In genomic region chr13:70734640-70735039, GRCm38 (mm10) we compare ENCODE assay signal across 24 mouse cellular contexts.
DNase-seq lines count a peak whose midpoint lies in the region; ATAC-seq and TF ChIP-seq lines count a peak whose summit lies in the region.
"Had no signal": no experiment of that assay in that cellular context is flagged by ENCODE, and none has a peak within 500 bp of the region (broad histone marks: within the 10 kb centered on the region; RNA-seq: fewer than 3 reads in every experiment).

No protein-coding gene starts in this region.

- 39% methylated on average over 5 of the region's 5 CpGs for WGBS in intestine, embryonic 14.5 days
- WGBS in intestine, postnatal 0 days, result 66% methylated on average over 5 of the region's 5 CpGs
- WGBS in intestine, embryonic 15.5 days, result 45% methylated on average over 5 of the region's 5 CpGs

- H3K36me3 ChIP-seq in intestine, embryonic 14.5 days (ENCODE audit: control insufficient read depth, insufficient read depth, low read length), result no peaks in the 10 kb centered on the region
- H3K36me3 ChIP-seq in intestine, postnatal 0 days (ENCODE audit: control insufficient read depth, insufficient read depth), result no peaks in the 10 kb centered on the region
- no peaks in the 10 kb centered on the region for H3K36me3 ChIP-seq in intestine, embryonic 15.5 days
- H3K36me3 ChIP-seq: embryonic facial prominence, embryonic 12.5 days; forebrain, embryonic 12.5 days; G1E; heart, embryonic 10.5 days had no signal

- no peak for DNase-seq in intestine, embryonic 14.5 days (ENCODE audit: low spot score)
- DNase-seq in 3T3-L1 (ENCODE audit: low read depth, low spot score) (peak; percentile 85), NIH3T3 (ENCODE audit: low read depth) (peak; percentile 62)
- DNase-seq in embryo, embryonic 9.5 days (ENCODE audit: extremely low spot score), result no peak
- DNase-seq in cerebellum, adult 8-10 months, result no peak
- DNase-seq: adrenal gland, postnatal 10 days; B cell, adult 2 months; cerebellum, adult 2 months; cerebellum, postnatal 14 days; embryo, embryonic 11 days; forebrain, postnatal 0 days; heart, adult 18-20 months; heart, postnatal 10 days; heart, postnatal 4 days had no signal

- peak overlapping the region; percentile 72 for H3K27ac ChIP-seq in intestine, embryonic 14.5 days (ENCODE audit: low read depth)
- no peak overlapping the region for H3K27ac ChIP-seq in intestine, postnatal 0 days (ENCODE audit: low read depth, low read length)
- H3K27ac ChIP-seq in intestine, embryonic 15.5 days, result peak overlapping the region; percentile 54
- H3K27ac ChIP-seq: embryonic facial prominence, embryonic 12.5 days; forebrain, embryonic 12.5 days; heart, embryonic 10.5 days; hindbrain, embryonic 14.5 days had no signal

- H3K27me3 ChIP-seq in intestine, embryonic 14.5 days (replicated peaks; ENCODE audit: control insufficient read depth, insufficient read depth, low read length), result no peaks in the 10 kb centered on the region
- no peaks in the 10 kb centered on the region for H3K27me3 ChIP-seq in intestine, postnatal 0 days (replicated peaks; ENCODE audit: control insufficient read depth, insufficient read depth, low read length)
- no peaks in the 10 kb centered on the region for H3K27me3 ChIP-seq in intestine, embryonic 15.5 days (replicated peaks)
- H3K27me3 ChIP-seq: embryonic facial prominence, embryonic 12.5 days; forebrain, embryonic 12.5 days had no signal

- H3K9ac ChIP-seq in intestine, embryonic 14.5 days (ENCODE audit: low read length), result no peak overlapping the region
- no peak overlapping the region for H3K9ac ChIP-seq in intestine, postnatal 0 days (ENCODE audit: low read depth, low read length)
- H3K9ac ChIP-seq in intestine, embryonic 15.5 days, result no peak overlapping the region
- H3K9ac ChIP-seq: embryonic facial prominence, embryonic 12.5 days; forebrain, embryonic 12.5 days; forebrain, postnatal 0 days; hindbrain, embryonic 14.5 days had no signal

- no peak overlapping the region for H3K4me3 ChIP-seq in intestine, embryonic 14.5 days (ENCODE audit: low read depth, low read length)
- no peak overlapping the region for H3K4me3 ChIP-seq in intestine, postnatal 0 days (ENCODE audit: low read depth, low read length)
- no peak overlapping the region for H3K4me3 ChIP-seq in intestine, embryonic 15.5 days (replicated peaks)
- H3K4me3 ChIP-seq: embryonic facial prominence, embryonic 12.5 days; forebrain, embryonic 12.5 days; heart, embryonic 10.5 days had no signal

- no peak for TF ChIP-seq CTCF in intestine, postnatal 0 days (IDR thresholded peaks at IDR 0.05; ENCODE audit: low read depth)

- H3K9me3 ChIP-seq in intestine, embryonic 14.5 days (ENCODE audit: control insufficient read depth, low read length), result no peaks in the 10 kb centered on the region
- no peaks in the 10 kb centered on the region for H3K9me3 ChIP-seq in intestine, postnatal 0 days (ENCODE audit: control insufficient read depth)
- H3K9me3 ChIP-seq in intestine, embryonic 15.5 days, result no peaks in the 10 kb centered on the region
- H3K9me3 ChIP-seq: embryonic facial prominence, embryonic 12.5 days; forebrain, embryonic 12.5 days; heart, embryonic 10.5 days had no signal

- H3K4me1 ChIP-seq in intestine, embryonic 14.5 days (replicated peaks; ENCODE audit: control insufficient read depth, insufficient read depth, low read length), result peaks cover 31% of the 10 kb centered on the region; the same call in 1 of the 2 replicates
- no peaks in the 10 kb centered on the region for H3K4me1 ChIP-seq in intestine, postnatal 0 days (replicated peaks; ENCODE audit: control insufficient read depth, insufficient read depth, low read length)
- H3K4me1 ChIP-seq in intestine, embryonic 15.5 days (replicated peaks), result peaks cover 10% of the 10 kb centered on the region

- H3K4me2 ChIP-seq in intestine, embryonic 14.5 days (ENCODE audit: low read length), result no peak overlapping the region
- H3K4me2 ChIP-seq in intestine, postnatal 0 days (replicated peaks; ENCODE audit: low read depth), result no peak overlapping the region
- H3K4me2 ChIP-seq in intestine, embryonic 15.5 days (replicated peaks), result no peak overlapping the region
- H3K4me2 ChIP-seq: embryonic facial prominence, embryonic 12.5 days; forebrain, embryonic 12.5 days; hindbrain, embryonic 14.5 days had no signal

- 0 out of 2 replicates have a peak, but pooled peaks have one; percentile 10 for ATAC-seq in intestine, embryonic 14.5 days (replicated peaks; ENCODE audit: low FRiP score, low TSS enrichment, low read depth)
- ATAC-seq in intestine, postnatal 0 days, result no peak
- ATAC-seq in intestine, embryonic 15.5 days, result peak; percentile 35; the same call in 1 of the 2 replicates
- no peak for ATAC-seq in megakaryocyte, adult 5-6 weeks (ENCODE audit: poor library complexity, severe bottlenecking)
- ATAC-seq: CD4-positive, CD25-positive, alpha-beta regulatory T cell, adult 4 months; forebrain, postnatal 0 days; inflammation-experienced regulatory T-cells, adult 6 months had no signal

Comparison
In these comparisons a context has a peak if more than half of its experiments do, and no peak if none do; other contexts are left out.
1. ATAC-seq: peak in intestine, embryonic 14.5 days (single experiment) and intestine, embryonic 15.5 days (single experiment); none in intestine, postnatal 0 days (single experiment) and megakaryocyte, adult 5-6 weeks (single experiment).
2. DNase-seq: peak in 3T3-L1 (single experiment) and NIH3T3 (single experiment); none in intestine, embryonic 14.5 days (single experiment), embryo, embryonic 9.5 days (single experiment) and cerebellum, adult 8-10 months (single experiment).